Mouse (Mus musculus) heart, embryonic 13.5 days (tissue): Measurements from ENCODE around the gene Radil. TPM values are rescaled to one million over a fixed set of nuclear protein-coding genes. Genes with fewer than 3 reads are reported as not detected.

Experiments
- ATAC-seq: fragments of 200-750 bp; cut with Nextera tagmentation; 2 replicates; pipeline ENCODE4 v1.8.0; 2017; ENCODE audit warnings: moderate TSS enrichment; ENCODE audit not compliant: insufficient number of reproducible peaks, low FRiP score, low TSS enrichment; ENCODE audit errors: extremely low read depth
- H3K27ac ChIP-seq: fragments of 300-500 bp; sonication (generic); replicated peaks from 2 replicates; pipeline ENCODE4 v1.5.1; 2015; ENCODE audit warnings: moderate library complexity, mild to moderate bottlenecking, inconsistent platforms
- H3K27me3 ChIP-seq: fragments of 300-500 bp; sonication (generic); replicated peaks from 2 replicates; pipeline ENCODE4 v1.6.1; 2015; ENCODE audit warnings: mild to moderate bottlenecking, inconsistent platforms
- H3K36me3 ChIP-seq: fragments of 300-500 bp; sonication (generic); 2 replicates; pipeline ENCODE4 v1.6.1; 2015; ENCODE audit warnings: mild to moderate bottlenecking, inconsistent platforms
- H3K4me1 ChIP-seq: fragments of 300-500 bp; sonication (generic); 2 replicates; pipeline ENCODE4 v1.6.1; 2015; ENCODE audit warnings: inconsistent platforms
- H3K4me2 ChIP-seq: fragments of 300-500 bp; sonication (generic); 2 replicates; pipeline ENCODE4 v1.6.1; 2015; ENCODE audit warnings: inconsistent platforms, mild to moderate bottlenecking, moderate library complexity
- H3K4me3 ChIP-seq: fragments of 300-500 bp; sonication (generic); 2 replicates; pipeline ENCODE4 v1.5.1; 2015; ENCODE audit warnings: moderate library complexity, mild to moderate bottlenecking, inconsistent platforms
- H3K9ac ChIP-seq: fragments of 300-500 bp; sonication (generic); 2 replicates; pipeline ENCODE4 v1.6.1; 2015; ENCODE audit warnings: inconsistent platforms, mild to moderate bottlenecking, moderate library complexity
- H3K9me3 ChIP-seq: fragments of 300-500 bp; sonication (generic); 2 replicates; pipeline ENCODE4 v1.6.1; 2016; ENCODE audit warnings: inconsistent platforms
- WGBS: fragments of 180-500 bp; shearing (Covaris S2); methylation state at CpG from one replicate; pipeline ENCODE4 v1.1.7; 2015; ENCODE audit warnings: mixed read lengths; 5-methylcytosine and 5-hydroxymethylcytosine counted together
- polyA plus RNA-seq: library from polyadenylated mRNA; unstranded; fragments of >200 nt; fragmentation: Nextera tagmentation; extraction: Ambion mirVana; gene quantifications from 2 replicates; pipeline ENCODE4 v1.2.1, GENCODE M21; 2015

Radil gene
- polyA plus RNA-seq, 1 experiment from 2014 or later = 9.6 TPM

DNA sequence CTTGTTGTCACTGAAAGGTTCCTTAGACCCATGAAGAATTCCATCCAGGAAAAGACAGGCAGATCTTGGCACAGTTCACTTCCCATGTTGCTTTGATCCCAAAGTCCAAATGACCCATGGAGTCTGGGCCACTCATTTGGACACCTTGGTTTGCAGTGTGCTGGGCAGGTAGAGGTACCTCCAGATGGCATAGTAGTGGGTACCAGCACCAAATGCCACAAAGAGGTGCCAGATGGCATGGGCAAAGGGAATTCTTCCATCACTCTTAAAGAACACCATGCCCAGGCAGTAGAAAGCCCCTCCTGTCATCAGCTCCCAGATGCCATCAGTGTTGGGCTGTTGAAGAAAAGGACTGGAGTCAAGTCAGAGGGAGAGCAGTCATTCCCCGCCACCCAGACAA lies 13.7 kb upstream of the Radil start:
- H3K9ac ChIP-seq = no peak overlapping the region
- WGBS = 65% methylated on average over 1 of the region's 1 CpGs
- ATAC-seq = no peak
- H3K27me3 ChIP-seq = no peaks in the 10 kb centered on the region
- no peak overlapping the region for H3K4me2 ChIP-seq
- H3K9me3 ChIP-seq = no peaks in the 10 kb centered on the region
- no peaks in the 10 kb centered on the region for H3K4me1 ChIP-seq
- no peaks in the 10 kb centered on the region for H3K36me3 ChIP-seq
- H3K27ac ChIP-seq = no peak overlapping the region
- no peak overlapping the region for H3K4me3 ChIP-seq

DNA sequence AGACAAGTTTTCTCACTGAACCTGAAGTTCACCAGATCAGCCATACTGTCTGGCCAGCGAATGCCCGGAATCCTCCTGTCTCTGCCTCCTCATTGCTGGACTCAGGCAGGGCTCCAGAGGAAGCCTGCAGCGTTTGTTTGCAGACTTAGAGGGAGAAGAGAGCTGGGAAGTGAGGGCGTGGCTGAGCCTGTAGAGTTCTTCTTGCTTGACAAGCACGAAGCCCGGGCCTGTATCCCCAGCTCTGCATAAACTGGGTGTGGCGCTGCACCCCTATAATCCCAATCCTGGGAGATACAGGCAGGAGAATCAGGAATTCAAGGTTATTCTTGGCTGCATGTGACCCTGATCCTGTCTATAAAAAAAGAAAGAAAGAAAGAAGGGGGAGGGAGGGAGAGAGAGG lies 9.4 kb upstream of the Radil start:
- Histone ChIP-seq H3K9ac (no peak overlapping the region), H3K4me1 (no peaks in the 10 kb centered on the region), H3K36me3 (no peaks in the 10 kb centered on the region), H3K4me2 (no peak overlapping the region), H3K9me3 (no peaks in the 10 kb centered on the region), H3K4me3 (no peak overlapping the region), H3K27me3 (no peaks in the 10 kb centered on the region), H3K27ac (no peak overlapping the region)
- no peak for ATAC-seq
- 45% methylated on average over 7 of the region's 7 CpGs for WGBS

DNA sequence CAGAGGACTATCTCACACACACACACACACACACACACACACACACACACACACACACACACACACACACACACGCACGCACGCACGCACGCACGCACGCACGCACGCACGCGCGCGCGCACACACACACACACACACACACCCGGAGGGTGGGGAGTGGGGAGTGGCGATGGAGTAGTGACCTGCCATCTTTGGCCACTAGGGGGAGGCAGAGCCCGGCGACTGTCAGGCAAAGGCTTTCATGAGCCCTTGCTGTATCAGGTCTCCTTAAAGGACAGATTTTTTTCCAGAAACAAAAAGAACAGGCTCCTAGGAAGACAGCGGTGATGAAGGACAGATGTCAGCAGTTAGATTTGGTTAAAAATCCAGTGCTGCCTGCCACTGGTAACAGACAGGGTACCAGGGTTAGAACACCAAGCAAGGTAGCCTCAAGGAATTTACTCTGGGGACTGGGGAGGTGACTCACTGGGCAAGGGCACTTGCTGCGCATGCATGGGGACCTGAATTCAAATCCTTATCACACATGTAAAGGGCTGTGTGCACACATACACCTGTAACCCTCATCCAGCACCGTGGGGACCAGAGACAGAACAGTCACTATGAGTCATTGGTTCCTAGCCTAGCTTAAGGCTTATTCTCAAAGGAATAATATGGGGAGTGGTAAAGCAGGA lies 6.6 kb upstream of the Radil start:
- 21% methylated on average over 20 of the region's 21 CpGs for WGBS

DNA sequence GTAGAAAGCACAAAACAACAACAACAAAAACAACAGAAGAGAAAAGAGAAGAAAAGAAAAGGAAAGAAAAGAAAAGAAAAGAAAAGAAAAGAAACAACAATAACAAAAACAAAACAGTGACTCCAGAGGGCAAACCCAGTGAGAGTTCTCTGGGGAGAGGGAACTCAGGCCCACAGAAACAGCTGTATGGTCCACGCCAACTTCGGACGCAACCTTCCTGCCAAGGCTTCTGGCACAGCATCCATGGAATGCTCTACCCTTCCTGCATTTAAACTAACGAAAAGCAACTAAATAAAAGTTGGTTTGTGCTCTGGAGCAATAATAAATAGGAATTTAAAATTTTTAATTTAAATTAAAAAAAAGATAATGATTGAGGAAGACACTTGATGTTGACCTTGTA lies 5.8 kb upstream of the Radil start:
- no peak overlapping the region for H3K4me2 ChIP-seq
- no peaks in the 10 kb centered on the region for H3K4me1 ChIP-seq
- no peak overlapping the region for H3K9ac ChIP-seq
- no peaks in the 10 kb centered on the region for H3K36me3 ChIP-seq
- H3K27me3 ChIP-seq = no peaks in the 10 kb centered on the region
- ATAC-seq = no peak
- H3K9me3 ChIP-seq = no peaks in the 10 kb centered on the region
- 90% methylated on average over 4 of the region's 4 CpGs for WGBS
- no peak overlapping the region for H3K4me3 ChIP-seq
- no peak overlapping the region for H3K27ac ChIP-seq

More for the DNA sequence above, 6.6 kb upstream of the Radil start:
- H3K4me2 ChIP-seq = peak overlapping the region; percentile 33
- H3K27ac ChIP-seq = no peak overlapping the region
- H3K27me3 ChIP-seq = no peaks in the 10 kb centered on the region
- no peaks in the 10 kb centered on the region for H3K9me3 ChIP-seq
- no peaks in the 10 kb centered on the region for H3K36me3 ChIP-seq
- H3K9ac ChIP-seq = no peak overlapping the region
- ATAC-seq = no peak; the same call in 1 of the 2 replicates
- H3K4me1 ChIP-seq = no peaks in the 10 kb centered on the region
- no peak overlapping the region; the same call in 1 of the 2 replicates for H3K4me3 ChIP-seq

DNA sequence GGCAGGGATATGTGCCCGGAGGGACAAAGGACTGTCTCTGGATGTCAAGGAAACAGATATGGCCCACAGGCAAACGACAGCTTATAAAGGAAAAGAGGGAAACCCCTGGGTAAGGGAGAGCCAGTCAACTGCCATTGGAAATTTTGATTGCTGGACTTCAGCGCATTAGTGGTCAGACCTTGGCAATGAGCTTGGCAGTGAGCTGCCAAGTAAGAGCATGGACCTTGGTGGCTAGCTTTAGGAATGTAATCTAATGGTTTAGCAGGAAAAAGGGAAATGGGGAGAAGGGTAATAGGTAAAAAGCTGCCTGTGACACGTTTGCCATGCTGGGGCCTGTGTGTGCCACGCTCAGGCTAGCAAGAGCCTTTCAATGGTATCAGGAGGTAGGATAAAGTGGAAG lies 5.0 kb upstream of the Radil start:
- WGBS = 70% methylated on average over 5 of the region's 5 CpGs
- Histone ChIP-seq H3K9me3 (no peaks in the 10 kb centered on the region), H3K27ac (no peak overlapping the region), H3K4me2 (no peak overlapping the region), H3K4me1 (no peaks in the 10 kb centered on the region), H3K9ac (no peak overlapping the region), H3K36me3 (no peaks in the 10 kb centered on the region), H3K4me3 (no peak overlapping the region), H3K27me3 (no peaks in the 10 kb centered on the region)
- ATAC-seq = no peak

DNA sequence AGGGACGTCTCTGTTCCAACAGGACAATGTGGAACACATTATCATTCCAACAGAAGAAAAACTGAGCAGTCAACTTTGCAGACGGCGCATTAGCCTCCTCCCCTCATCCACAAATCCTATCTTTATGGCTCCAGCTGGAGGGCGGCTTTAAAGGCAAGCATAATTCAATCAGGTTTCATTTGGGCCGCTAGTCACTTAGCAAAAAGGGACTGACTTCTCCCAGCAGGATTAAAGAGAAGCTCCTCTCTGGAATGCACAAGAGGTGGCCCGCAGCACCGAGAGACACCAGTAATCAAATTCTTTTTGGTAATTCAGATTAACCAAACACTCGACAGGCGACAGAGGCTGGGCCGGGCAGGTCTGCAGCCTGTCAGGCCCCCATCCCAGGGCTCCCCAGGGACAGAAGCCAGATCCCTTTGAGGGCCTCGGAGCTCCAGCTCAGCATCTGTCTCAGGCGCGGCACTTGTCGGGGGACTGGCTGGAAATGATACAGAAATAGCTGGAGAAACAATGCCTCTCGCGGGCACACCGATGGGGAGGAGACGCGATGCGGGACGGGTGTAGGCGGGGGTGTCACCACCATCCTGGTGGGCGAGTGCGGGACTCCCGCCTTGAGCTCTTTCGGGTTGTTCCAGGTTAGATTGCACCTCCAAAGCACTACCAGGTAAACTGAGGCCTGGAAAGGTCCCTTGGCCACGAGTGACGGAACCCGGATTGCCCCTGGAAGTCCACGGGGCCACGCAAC lies 765 bp downstream of the Radil start:
- ATAC-seq = no peak
- Histone ChIP-seq H3K27ac (peak overlapping the region; percentile 79), H3K4me2 (peak overlapping the region; percentile 100), H3K9ac (peak overlapping the region; percentile 87), H3K27me3 (no peaks in the 10 kb centered on the region), H3K9me3 (no peaks in the 10 kb centered on the region), H3K4me3 (peak overlapping the region; percentile 80), H3K4me1 (peaks cover 53% of the 10 kb centered on the region), H3K36me3 (no peaks in the 10 kb centered on the region)
- under 1% methylated on average over 31 of the region's 31 CpGs for WGBS

DNA sequence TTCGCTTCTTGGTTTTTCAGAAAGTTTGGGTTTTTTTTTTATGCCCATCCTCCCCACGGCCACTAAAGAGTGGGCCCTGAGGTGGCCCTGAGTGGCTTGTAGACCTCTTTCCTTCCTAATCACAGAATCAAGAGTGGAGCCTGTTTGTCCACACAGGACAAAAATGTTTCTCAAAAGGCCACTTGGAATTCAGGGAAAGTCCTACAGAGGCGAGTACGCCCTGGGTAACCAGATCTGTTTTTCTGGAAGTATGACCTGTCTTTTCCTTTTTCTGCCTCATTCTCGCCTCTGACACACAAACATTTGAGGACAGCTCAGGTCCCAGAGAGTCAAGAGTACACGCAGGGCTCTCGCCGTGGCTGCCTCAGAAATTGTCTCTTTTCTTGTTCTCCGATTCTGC lies 1.5 kb downstream of the Radil start:
- Histone ChIP-seq H3K36me3 (no peaks in the 10 kb centered on the region), H3K4me3 (peak overlapping the region; percentile 80), H3K9ac (peak overlapping the region; percentile 87), H3K27me3 (no peaks in the 10 kb centered on the region), H3K4me1 (peaks cover 60% of the 10 kb centered on the region), H3K9me3 (no peaks in the 10 kb centered on the region), H3K4me2 (peak overlapping the region; percentile 100), H3K27ac (peak overlapping the region; percentile 79)
- no peak for ATAC-seq
- WGBS = 30% methylated on average over 9 of the region's 9 CpGs

DNA sequence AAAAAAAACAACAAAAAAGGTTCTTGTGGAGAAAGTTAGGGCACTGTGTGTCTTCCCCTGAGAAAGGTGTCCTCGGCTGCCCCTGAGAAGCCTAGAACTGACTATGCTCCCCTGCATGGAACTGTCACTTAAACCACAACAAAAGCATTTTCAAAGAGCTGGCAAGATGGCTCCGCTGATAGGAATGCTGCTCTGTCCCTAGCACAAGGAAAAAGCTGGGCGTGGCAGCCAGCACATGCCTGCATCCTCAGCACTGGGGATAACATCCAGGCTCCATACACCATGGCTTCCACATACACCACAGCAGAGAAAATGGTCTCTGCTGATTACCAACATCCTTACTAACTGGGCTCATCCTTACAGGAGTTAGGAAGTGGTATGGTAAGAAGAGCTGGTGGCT lies 3.8 kb downstream of the Radil start:
- H3K9me3 ChIP-seq = no peaks in the 10 kb centered on the region
- H3K9ac ChIP-seq = no peak overlapping the region
- H3K27ac ChIP-seq = no peak overlapping the region
- no peak overlapping the region for H3K4me3 ChIP-seq
- H3K36me3 ChIP-seq = peaks cover 4% of the 10 kb centered on the region; the same call in 1 of the 2 replicates
- no peak for ATAC-seq
- no peaks in the 10 kb centered on the region for H3K27me3 ChIP-seq
- 76% methylated on average over 3 of the region's 3 CpGs for WGBS
- H3K4me2 ChIP-seq = no peak overlapping the region
- peaks cover 72% of the 10 kb centered on the region for H3K4me1 ChIP-seq

DNA sequence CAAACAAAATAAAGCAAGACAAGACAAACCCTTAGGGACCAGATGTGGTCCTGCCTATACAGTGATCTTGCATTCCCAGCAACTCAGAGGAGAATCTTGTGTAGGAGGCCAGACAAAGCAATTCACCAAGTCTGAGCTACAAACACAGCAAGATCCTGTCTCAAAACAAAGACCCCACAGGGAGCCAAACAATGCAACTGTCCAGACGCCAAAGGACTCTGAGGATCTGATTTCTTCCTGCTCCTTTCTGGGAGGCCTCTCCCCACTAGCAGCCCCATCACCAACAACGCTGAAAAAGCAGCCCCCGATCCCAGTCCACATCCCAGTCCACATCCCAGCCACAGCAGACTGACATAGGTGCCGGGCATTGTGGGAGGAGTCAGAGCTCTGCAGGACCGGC lies 4.6 kb downstream of the Radil start:
- Histone ChIP-seq H3K4me1 (peaks cover 74% of the 10 kb centered on the region), H3K27ac (no peak overlapping the region), H3K36me3 (peaks cover 4% of the 10 kb centered on the region; the same call in 1 of the 2 replicates), H3K27me3 (no peaks in the 10 kb centered on the region), H3K9ac (no peak overlapping the region), H3K4me2 (no peak overlapping the region), H3K9me3 (no peaks in the 10 kb centered on the region), H3K4me3 (no peak overlapping the region)
- WGBS = 25% methylated on average over 5 of the region's 5 CpGs
- no peak for ATAC-seq

DNA sequence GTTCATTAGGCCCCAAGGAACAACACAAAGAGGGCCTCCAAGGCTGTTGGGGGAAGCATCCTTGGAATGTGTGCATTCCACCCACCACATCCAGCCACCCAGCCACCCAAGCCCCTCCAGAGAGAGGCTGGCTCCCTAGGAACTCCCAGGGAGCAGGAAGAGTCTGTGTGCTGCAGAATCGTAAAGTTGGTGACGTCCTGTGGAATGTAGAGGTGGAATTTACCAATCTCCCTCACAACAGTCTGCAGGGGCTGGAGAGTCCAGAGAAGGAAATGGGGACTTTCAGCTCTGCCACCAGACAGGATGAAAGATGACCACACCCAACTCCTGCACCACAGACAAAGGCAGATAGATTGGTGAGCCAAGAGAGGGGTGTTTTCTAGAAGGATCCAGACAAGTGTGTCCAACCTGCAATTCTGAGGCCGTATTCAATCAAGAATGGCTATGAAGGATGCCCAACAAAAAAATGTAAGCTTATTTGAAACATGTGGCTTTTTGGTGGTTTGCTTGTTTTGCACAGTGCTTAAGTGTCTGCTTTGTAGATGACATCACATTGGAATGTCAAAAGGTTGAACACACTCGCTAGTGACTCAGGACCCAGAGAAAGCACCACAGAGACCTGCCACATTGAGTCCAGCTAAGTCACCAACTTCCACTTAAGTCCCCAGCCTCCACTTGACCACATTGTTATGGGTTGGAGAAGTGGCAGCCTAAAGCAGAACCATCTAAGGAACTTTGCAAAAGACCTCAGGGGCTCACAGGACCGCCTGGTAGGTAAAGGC lies 5.7 kb downstream of the Radil start:
- Histone ChIP-seq H3K4me3 (no peak overlapping the region), H3K4me2 (peak overlapping the region; percentile 16; the same call in 1 of the 2 replicates), H3K4me1 (peaks cover 79% of the 10 kb centered on the region), H3K36me3 (peaks cover 4% of the 10 kb centered on the region; the same call in 1 of the 2 replicates), H3K9me3 (no peaks in the 10 kb centered on the region), H3K27ac (peak overlapping the region; percentile 73), H3K27me3 (no peaks in the 10 kb centered on the region), H3K9ac (peak overlapping the region; percentile 50; the same call in 1 of the 2 replicates)
- WGBS = 40% methylated on average over 5 of the region's 5 CpGs
- no peak for ATAC-seq

DNA sequence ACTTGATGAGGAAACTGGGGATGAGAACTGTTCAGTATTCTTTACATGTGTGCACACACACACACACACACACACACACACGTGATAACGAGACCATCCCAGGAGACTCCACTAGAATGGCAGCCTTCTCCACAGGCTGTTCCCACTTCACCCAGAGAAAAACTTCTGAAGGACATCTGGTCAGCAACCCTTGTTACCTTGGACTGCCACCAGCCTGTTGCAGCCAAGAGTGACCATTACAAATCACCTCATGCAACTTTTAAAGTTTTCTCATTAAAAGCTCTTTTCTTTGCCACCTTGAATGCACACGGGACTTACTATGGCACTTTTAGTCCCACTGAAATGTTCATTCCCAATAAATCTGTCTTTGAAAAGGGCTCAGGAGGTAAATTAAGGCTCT lies 13.6 kb downstream of the Radil start:
- Histone ChIP-seq H3K9me3 (no peaks in the 10 kb centered on the region), H3K27me3 (no peaks in the 10 kb centered on the region), H3K36me3 (0 out of 2 replicates have a peak, but pooled peaks cover 2% of the 10 kb centered on the region), H3K4me3 (no peak overlapping the region), H3K27ac (no peak overlapping the region), H3K9ac (no peak overlapping the region), H3K4me2 (no peak overlapping the region), H3K4me1 (peaks cover 35% of the 10 kb centered on the region)
- WGBS = 86% methylated on average over 3 of the region's 3 CpGs
- no peak for ATAC-seq
